Mouse (Mus musculus): ENCODE data around the gene Cacna1a.
"Not testable (repeated sequence)": the region's sequence is repeated elsewhere in the genome, so short reads cannot be mapped to it uniquely, and the experiment has no call there.

The Cacna1a gene

GRCm38 (mm10) chr8:84586221-84586620 lies 198.0 kb downstream of the Cacna1a start:
- DNase-seq (ENCODE audit: low read depth, low spot score), result no peak

DNA sequence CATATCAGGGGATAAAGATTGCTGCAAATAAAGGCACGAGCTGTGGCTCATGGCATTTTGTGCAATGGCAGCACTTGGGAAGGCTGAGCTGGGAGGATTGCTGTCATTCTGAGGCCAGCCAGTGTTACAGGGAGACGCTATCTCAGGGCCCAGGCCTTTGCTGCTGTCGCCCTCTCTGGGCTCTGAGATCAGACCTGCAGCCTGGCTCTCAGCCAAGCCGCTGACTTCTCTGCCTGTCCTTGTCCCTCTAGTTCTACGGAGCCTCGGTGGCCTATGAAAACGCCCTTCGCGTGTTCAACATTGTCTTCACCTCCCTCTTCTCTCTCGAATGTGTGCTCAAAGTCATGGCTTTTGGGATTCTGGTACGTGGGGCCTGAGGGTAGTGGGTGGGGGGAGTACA lies 200.3 kb downstream of the Cacna1a start:
- no peak for DNase-seq (ENCODE audit: low read depth, low spot score)

DNA sequence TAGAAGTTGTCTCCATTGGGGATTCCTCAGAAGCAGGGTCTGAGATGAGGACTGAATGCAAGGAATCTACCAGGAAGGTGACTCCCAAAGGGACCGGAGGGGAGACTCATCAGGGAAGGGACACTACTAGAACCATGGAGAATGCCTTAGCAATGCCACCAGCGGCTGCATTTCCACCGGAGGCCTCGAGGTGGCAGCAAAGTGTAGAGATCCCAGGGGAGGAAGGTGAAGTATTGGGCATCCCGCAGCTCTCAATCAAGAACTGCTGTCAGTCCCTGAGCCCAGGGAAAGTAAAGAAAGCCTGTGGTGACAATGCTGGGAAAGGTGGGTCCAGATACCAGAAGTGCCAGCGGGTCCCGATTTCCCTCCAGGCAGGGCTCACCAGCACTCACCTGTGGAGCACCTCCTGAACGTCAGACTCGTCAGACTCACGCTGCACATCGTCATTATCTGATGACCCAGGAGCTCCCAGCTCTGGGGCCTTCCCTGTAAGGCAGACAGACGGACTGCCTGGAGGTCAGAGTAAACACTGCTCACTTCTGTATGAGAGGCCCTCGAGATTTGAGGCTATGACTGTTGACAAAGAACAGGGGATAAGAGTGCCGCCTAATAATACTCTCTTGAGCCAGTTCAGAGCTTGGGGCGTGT lies 203.9 kb downstream of the Cacna1a start:
- peak; percentile 87 for DNase-seq (ENCODE audit: low read depth, low spot score)

- DNase-seq (ENCODE audit: low read depth, low spot score), result no peak
Measured at GRCm38 (mm10) chr8:84593143-84593542, 204.9 kb downstream of the Cacna1a start.

- peak; percentile 91 for DNase-seq (ENCODE audit: low read depth, low spot score)
Measured at GRCm38 (mm10) chr8:84594099-84594780, 206.0 kb downstream of the Cacna1a start.

- DNase-seq (ENCODE audit: low read depth, low spot score), result peak; percentile 84
Measured at GRCm38 (mm10) chr8:84595648-84596047, 207.4 kb downstream of the Cacna1a start.

GRCm38 (mm10) chr8:84599401-84599800 lies 211.2 kb downstream of the Cacna1a start:
- peak; percentile 52 for DNase-seq (ENCODE audit: low read depth, low spot score)

DNA sequence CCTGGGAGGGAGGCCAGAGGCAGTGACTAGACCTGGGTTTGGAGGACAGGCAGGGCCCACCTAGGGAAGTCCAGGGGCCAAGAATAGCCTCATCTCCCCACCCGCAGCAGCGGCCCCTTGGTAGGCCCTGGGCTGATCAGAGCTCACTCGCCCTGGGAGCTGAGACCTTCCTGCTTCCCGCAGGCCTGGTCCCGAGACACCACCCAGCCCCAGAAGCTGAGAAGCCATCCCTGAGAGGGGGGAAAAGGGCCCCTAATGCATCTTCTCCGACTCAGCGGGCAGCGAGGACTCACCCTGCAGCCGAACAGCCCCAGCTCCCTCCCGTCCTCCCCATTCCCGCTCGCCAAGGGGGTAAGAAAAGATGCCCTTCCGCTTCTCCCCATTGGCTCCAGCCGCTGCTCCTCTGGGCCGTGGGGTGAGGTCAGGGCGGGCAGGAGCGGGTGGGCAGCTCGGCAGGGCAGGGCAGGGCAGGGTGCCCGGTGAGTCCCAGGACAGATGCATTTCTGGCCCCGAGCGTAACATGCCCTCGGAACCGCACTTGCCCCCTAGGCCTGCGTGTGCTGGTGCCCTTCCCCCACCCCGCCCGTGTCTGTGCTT lies 212.2 kb downstream of the Cacna1a start:
- DNase-seq (ENCODE audit: low read depth, low spot score), result no peak

DNA sequence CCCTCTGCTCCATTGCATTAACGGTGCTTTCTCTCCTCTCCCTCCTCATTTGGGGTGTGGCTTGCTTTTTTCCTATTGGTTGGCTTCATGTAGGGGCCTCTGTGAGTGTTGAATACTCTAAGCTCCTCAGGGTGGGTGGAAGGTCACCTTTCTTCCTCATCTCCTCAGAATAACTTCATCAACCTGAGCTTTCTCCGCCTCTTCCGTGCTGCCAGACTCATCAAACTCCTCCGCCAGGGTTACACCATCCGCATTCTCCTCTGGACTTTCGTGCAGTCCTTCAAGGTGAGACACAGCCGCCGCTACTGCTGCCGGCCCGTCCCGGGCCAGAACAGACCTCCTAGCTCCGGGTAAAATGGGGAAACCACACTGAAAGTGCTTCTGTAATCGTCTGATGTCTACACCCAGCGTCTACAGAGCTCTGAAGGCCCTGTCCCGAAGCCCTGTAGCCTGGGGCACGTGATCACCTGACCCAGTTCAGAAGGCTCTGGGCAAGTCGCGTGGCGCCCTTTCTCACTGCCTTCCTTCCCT lies 213.0 kb downstream of the Cacna1a start:
- no peak for DNase-seq (ENCODE audit: low read depth, low spot score)

- DNase-seq (ENCODE audit: low read depth, low spot score), result peak; percentile 62
Measured at GRCm38 (mm10) chr8:84614512-84615223, 226.4 kb downstream of the Cacna1a start.

GRCm38 (mm10) chr8:84615666-84616485 lies 227.6 kb downstream of the Cacna1a start:
- DNase-seq (ENCODE audit: low read depth, low spot score), result peak; percentile 89

DNA sequence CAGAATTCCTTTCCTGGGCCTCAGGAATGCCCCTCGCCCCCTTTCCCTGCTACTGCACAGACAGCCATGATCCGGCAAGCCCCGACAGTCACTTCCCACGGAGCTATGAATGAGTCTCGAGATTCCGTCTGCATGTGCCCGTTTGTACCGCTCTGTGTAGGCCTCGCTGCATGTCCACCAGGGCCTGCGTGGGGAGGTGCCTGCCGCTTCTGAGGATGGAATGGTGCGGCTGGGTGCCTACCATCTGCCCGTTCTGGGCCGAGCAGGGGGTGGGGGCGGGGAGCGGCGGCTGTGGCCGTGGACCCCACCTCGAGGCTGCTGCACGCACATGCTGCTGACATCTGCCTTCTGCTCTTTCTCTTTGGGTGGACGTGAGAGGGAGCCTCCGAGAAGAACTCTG lies 228.8 kb downstream of the Cacna1a start:
- no peak for DNase-seq (ENCODE audit: low read depth, low spot score)

DNA sequence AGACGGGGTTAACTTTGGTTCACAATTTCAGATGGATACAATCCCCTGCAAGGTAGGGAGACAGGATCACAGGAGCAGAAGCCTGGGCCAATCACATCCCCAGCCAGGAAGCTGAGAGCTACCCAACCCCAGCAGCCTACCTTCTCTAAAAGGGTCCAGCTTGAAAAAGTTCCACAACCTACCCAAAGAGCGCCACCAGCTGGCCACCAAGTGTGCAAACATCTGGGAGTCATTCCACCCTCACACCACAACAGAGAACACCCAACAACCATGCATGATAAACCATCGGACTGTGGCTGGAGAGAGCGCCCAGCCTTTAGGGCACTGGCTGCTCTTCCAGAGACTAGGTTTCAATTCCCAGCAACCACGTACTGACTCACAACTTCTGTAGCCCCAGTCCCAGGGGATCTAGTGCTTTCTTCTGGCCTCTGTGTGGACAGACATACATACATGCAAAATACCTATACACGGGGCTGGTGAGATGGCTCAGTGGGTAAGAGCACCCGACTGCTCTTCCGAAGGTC lies 232.9 kb downstream of the Cacna1a start:
- peak; percentile 81 for DNase-seq (ENCODE audit: low read depth, low spot score)

DNA sequence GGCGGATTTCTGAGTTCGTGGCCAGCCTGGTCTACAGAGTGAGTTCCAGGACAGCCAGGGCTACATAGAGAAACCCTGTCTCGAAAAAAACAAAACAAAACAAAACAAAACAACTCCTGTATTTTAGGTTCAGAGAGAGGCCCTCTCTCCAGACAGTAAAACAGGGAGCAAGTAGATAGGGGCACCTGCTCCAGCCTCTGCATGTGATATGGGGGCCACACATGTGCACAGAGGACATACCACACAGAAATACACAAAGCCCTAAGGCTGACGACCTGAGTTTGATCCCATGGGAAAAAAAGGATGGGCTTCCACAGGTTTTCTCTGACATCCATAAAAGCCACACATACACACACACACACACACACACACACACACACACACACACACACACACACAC lies 235.2 kb downstream of the Cacna1a start:
- not testable (repeated sequence) for DNase-seq (ENCODE audit: low read depth, low spot score)

- DNase-seq (ENCODE audit: low read depth, low spot score), result no peak
Measured at GRCm38 (mm10) chr8:84629586-84629985, 241.3 kb downstream of the Cacna1a start.

DNA sequence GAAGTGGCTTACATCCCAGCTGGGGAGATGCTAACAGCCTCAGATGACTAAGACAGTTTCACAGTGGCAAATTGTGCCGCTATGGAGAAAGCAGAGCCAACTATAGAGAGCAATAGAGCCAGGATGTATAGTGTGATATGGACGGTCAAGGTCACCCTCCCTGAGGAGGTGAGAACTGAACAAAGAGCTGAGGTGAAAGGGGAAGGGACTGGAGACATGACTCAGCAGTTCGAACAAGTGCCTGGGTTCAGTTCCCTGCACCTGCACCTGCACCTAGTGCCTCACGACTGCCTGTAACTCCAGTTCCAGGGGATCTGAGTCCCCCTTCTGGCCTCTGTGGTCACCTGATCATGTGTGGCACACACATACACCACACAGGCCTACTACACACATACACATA lies 241.9 kb downstream of the Cacna1a start:
- no peak for DNase-seq (ENCODE audit: low read depth, low spot score)

DNA sequence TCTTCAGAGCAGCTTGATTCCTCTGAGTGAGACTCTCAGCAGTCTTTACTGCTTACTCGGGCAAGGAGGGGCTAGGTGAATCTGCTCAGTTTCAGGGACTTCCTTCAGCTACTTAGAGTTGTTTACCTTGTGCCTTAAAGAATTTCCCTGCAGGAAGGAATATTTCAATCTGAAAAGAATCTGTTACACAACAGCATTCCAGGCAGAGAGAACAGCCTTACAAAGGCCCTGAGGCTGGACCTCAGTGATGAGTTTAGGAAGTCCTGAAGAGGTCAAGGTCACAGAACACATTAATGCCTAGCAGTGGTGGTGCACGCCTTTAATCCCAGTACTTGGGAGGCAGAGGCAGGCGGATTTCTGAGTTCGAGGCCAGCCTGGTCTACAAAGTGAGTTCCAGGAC lies 243.6 kb downstream of the Cacna1a start:
- DNase-seq (ENCODE audit: low read depth, low spot score), result peak; percentile 45

- DNase-seq (ENCODE audit: low read depth, low spot score), result peak; percentile 72
Measured at GRCm38 (mm10) chr8:84633841-84634584, 245.8 kb downstream of the Cacna1a start.

DNA sequence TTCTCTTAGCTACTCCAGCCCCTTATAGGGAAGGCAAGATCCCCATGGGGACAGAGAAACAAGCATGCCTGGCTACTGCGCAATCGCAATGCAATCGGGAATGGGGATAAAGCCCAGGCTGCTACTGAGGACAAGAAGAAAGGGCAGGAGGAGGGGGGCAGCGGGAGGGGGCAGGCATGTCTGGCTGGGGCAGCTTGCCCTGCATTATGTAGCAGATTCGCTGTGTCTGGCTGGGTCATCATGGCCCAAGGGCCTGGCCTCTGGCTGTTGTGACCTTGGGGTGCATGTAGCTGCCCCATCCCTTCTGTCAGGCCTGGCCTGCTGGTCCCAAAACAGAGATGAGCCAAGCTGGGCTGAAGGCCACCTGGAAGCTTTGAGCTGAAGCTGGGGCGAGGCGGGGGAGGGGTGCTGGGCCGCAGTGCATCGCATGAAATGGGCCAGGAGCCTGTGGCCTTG lies 246.6 kb downstream of the Cacna1a start:
- peak; percentile 86 for DNase-seq (ENCODE audit: low read depth, low spot score)

DNA sequence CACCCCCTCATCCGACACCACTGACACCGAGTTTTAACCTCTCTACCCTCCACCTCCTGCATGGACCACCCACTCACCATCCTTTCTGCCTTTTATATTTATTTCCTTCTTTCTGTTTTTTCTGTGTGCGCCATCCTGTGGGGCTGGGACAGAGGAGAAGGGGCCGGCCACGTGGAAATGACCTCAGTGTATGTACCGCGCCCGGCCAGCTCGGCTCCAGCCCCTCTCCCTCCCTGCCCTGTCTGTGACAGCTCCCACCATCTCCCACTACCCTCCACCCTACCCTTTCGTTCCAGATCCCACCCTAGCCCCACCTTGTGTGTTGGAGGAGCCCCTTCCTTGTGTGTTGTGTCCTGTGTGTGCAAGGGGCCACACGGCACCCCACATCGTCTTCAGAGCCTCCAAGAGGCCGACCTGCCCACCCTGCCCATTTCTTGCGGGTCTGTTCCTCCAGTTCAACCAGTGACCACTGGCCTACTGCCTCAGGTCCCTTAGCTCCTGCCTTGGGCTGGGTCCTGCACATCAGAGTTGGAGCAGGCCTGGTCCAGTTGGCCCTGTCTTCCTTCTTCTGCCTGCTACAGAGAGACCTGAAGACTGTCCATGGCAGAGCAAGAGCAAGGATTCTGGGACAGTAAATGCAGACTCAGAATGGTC lies 247.3 kb downstream of the Cacna1a start:
- DNase-seq (ENCODE audit: low read depth, low spot score), result no peak
